Mouse (Mus musculus) E14TG2a.4 (cell line): ENCODE results near the gene Slc22a23.

ENCODE experiments used
- H3K27me3 ChIP-seq: 2 replicates; pipeline ENCODE4 v1.6.1; 2014; ENCODE audit warnings: low read length, control low read depth; ENCODE audit not compliant: insufficient read depth
- H3K36me3 ChIP-seq: 2 replicates; pipeline ENCODE4 v1.6.1; 2014; ENCODE audit warnings: low read length, control low read depth; ENCODE audit not compliant: insufficient read depth
- H3K4me1 ChIP-seq: replicated peaks from 2 replicates; pipeline ENCODE4 v1.6.1; 2014; ENCODE audit warnings: low read depth, low read length, control low read depth
- H3K4me3 ChIP-seq: replicated peaks from 2 replicates; pipeline ENCODE4 v1.5.1; 2014; ENCODE audit warnings: mild to moderate bottlenecking, low read length
- H3K9me3 ChIP-seq: 2 replicates; pipeline ENCODE4 v1.6.1; 2014; ENCODE audit warnings: low read length, control low read depth
- CTCF ChIP-seq: conservative IDR thresholded peaks from 2 replicates; pipeline ENCODE4 v1.5.1; 2014; ENCODE audit warnings: low read length
- NANOG ChIP-seq: IDR thresholded peaks from 2 replicates; pipeline ENCODE4 v1.6.1; 2014; ENCODE audit warnings: borderline replicate concordance, low read length, mixed read lengths
- POU5F1 ChIP-seq: IDR thresholded peaks from 2 replicates; pipeline ENCODE4 v1.6.1; 2014; ENCODE audit warnings: low read length, borderline replicate concordance

Slc22a23 gene

GRCm38 (mm10) chr13:34289567-34289966, 55.4 kb downstream of the Slc22a23 start:
- no peaks in the 10 kb centered on the region for H3K27me3 ChIP-seq
- H3K4me3 ChIP-seq: no peak overlapping the region
- no peaks in the 10 kb centered on the region for H3K9me3 ChIP-seq

GRCm38 (mm10) chr13:34288129-34288528, 56.9 kb downstream of the Slc22a23 start:
- Histone ChIP-seq H3K4me1 (peaks cover 41% of the 10 kb centered on the region), H3K4me3 (0 out of 2 replicates have a peak overlapping the region, but pooled peaks have one; percentile 30), H3K27me3 (no peaks in the 10 kb centered on the region), H3K36me3 (no peaks in the 10 kb centered on the region), H3K9me3 (no peaks in the 10 kb centered on the region)
- TF ChIP-seq NANOG: no peak
- no peak for TF ChIP-seq CTCF
- TF ChIP-seq POU5F1: no peak

More at GRCm38 (mm10) chr13:34289567-34289966, 55.4 kb downstream of the Slc22a23 start:
- no peak for TF ChIP-seq CTCF
- TF ChIP-seq NANOG: no peak
- no peak for TF ChIP-seq POU5F1
- Histone ChIP-seq H3K36me3 (no peaks in the 10 kb centered on the region), H3K4me1 (peaks cover 36% of the 10 kb centered on the region)

GRCm38 (mm10) chr13:34287601-34288083, 57.3 kb downstream of the Slc22a23 start:
- H3K27me3 ChIP-seq: no peaks in the 10 kb centered on the region
- TF ChIP-seq POU5F1 (peak; percentile 23; the same call in 1 of the 2 replicates), CTCF (no peak), NANOG (peak; percentile 35; the same call in 1 of the 2 replicates)
- H3K9me3 ChIP-seq: no peaks in the 10 kb centered on the region
- no peaks in the 10 kb centered on the region for H3K36me3 ChIP-seq
- H3K4me1 ChIP-seq: peaks cover 41% of the 10 kb centered on the region
- H3K4me3 ChIP-seq: peak overlapping the region; percentile 30; the same call in 1 of the 2 replicates

- TF ChIP-seq NANOG (no peak), CTCF (no peak), POU5F1 (no peak)
- H3K9me3 ChIP-seq: no peaks in the 10 kb centered on the region
- H3K27me3 ChIP-seq: no peaks in the 10 kb centered on the region
- peaks cover 11% of the 10 kb centered on the region for H3K4me1 ChIP-seq
- H3K4me3 ChIP-seq: no peak overlapping the region
- H3K36me3 ChIP-seq: no peaks in the 10 kb centered on the region
Measured at GRCm38 (mm10) chr13:34281360-34281759, 63.6 kb downstream of the Slc22a23 start.

- no peaks in the 10 kb centered on the region for H3K36me3 ChIP-seq
- TF ChIP-seq NANOG: no peak
- TF ChIP-seq CTCF: no peak
- no peak for TF ChIP-seq POU5F1
- H3K9me3 ChIP-seq: no peaks in the 10 kb centered on the region
- no peak overlapping the region for H3K4me3 ChIP-seq
- no peaks in the 10 kb centered on the region for H3K4me1 ChIP-seq
- H3K27me3 ChIP-seq: no peaks in the 10 kb centered on the region
Measured at GRCm38 (mm10) chr13:34278759-34279270, 66.2 kb downstream of the Slc22a23 start.

GRCm38 (mm10) chr13:34278288-34278701, 66.7 kb downstream of the Slc22a23 start:
- Histone ChIP-seq H3K9me3 (no peaks in the 10 kb centered on the region), H3K36me3 (no peaks in the 10 kb centered on the region), H3K4me1 (no peaks in the 10 kb centered on the region), H3K27me3 (no peaks in the 10 kb centered on the region), H3K4me3 (no peak overlapping the region)
- TF ChIP-seq POU5F1 (no peak), NANOG (no peak), CTCF (no peak)

GRCm38 (mm10) chr13:34277611-34278010, 67.4 kb downstream of the Slc22a23 start:
- H3K27me3 ChIP-seq: no peaks in the 10 kb centered on the region
- H3K4me1 ChIP-seq: no peaks in the 10 kb centered on the region
- TF ChIP-seq CTCF (no peak), NANOG (no peak), POU5F1 (no peak)
- H3K36me3 ChIP-seq: no peaks in the 10 kb centered on the region
- H3K9me3 ChIP-seq: no peaks in the 10 kb centered on the region
- H3K4me3 ChIP-seq: no peak overlapping the region

- Histone ChIP-seq H3K27me3 (no peaks in the 10 kb centered on the region), H3K9me3 (no peaks in the 10 kb centered on the region), H3K36me3 (no peaks in the 10 kb centered on the region), H3K4me1 (no peaks in the 10 kb centered on the region), H3K4me3 (no peak overlapping the region)
- TF ChIP-seq CTCF: no peak
- no peak for TF ChIP-seq NANOG
- no peak for TF ChIP-seq POU5F1
Measured at GRCm38 (mm10) chr13:34277001-34277400, 68.0 kb downstream of the Slc22a23 start.

- TF ChIP-seq CTCF (no peak), POU5F1 (no peak)
- Histone ChIP-seq H3K4me1 (no peaks in the 10 kb centered on the region), H3K36me3 (no peaks in the 10 kb centered on the region), H3K9me3 (no peaks in the 10 kb centered on the region), H3K4me3 (no peak overlapping the region), H3K27me3 (no peaks in the 10 kb centered on the region)
Measured at GRCm38 (mm10) chr13:34274890-34275289, 70.1 kb downstream of the Slc22a23 start.
